Mouse (Mus musculus): Measurements from ENCODE around the gene Plppr3.

Gene Plppr3

GRCm38 (mm10) chr10:79819606-79820005 lies 54.8 kb downstream of the Plppr3 start:
- DNase-seq (ENCODE audit: low spot score in 2 of 2), result no peak

- DNase-seq (ENCODE audit: low spot score in 2 of 2), result no peak
Observed at GRCm38 (mm10) chr10:79818225-79818624, 56.2 kb downstream of the Plppr3 start.

- DNase-seq (ENCODE audit: low spot score in 2 of 2), result no peak
Observed at GRCm38 (mm10) chr10:79817111-79817510, 57.3 kb downstream of the Plppr3 start.

- DNase-seq (ENCODE audit: low spot score in 2 of 2), result no peak
Observed at GRCm38 (mm10) chr10:79815671-79816494, 58.6 kb downstream of the Plppr3 start.

DNA sequence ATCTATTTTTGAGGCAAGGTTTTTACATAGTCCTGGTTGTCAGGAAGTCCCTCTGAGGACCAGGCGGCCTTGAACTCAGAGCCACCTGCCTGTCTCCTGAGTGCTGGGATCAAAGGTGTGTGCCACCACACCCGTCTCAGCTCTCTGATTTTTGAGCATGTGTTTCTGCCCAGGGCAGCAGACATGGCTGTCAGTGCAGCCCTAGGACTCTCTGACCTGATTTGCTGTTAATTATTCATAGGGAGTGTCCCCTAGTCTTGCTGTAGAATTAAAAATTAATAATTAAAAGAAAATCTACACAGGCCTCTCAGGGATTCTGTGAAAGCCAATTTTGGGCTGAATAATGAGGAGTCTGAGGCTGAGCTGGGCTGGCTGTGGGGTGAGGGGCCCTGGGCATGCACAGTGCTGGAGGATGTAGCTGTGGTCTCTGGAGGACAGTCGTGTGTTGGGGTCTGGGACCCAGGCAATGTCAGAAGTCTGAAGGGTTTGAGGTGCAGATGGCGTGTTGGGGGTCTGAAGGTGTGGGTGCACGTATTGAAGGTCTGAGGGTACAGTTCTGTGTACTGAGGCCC lies 60.1 kb downstream of the Plppr3 start:
- DNase-seq (ENCODE audit: low spot score in 2 of 2), result no peak

- DNase-seq (ENCODE audit: low spot score in 2 of 2), result peak; percentile 62 to 69
Observed at GRCm38 (mm10) chr10:79811736-79812637, 62.4 kb downstream of the Plppr3 start.

All from right cerebral cortex, postnatal 36 days (tissue).